Mouse (Mus musculus) hindbrain, embryonic 16.5 days (tissue): ENCODE results near the gene Heca. TPM values are rescaled to one million over a fixed set of nuclear protein-coding genes. Genes with fewer than 3 reads are reported as not detected.
A peak's percentile ranks its signal among the peaks of the same experiment; 100 is the strongest.
"Not testable (repeated sequence)": the region's sequence is repeated elsewhere in the genome, so short reads cannot be mapped to it uniquely, and the experiment has no call there.

Experiments used
- ATAC-seq: fragments of 200-750 bp; cut with Nextera tagmentation; 2 replicates; pipeline ENCODE4 v1.8.0; 2017; ENCODE audit warnings: moderate TSS enrichment, moderate library complexity
- H3K27ac ChIP-seq: fragments of 300-500 bp; sonication (generic); 2 replicates; pipeline ENCODE4 v1.5.1; 2014; ENCODE audit warnings: low read depth, mild to moderate bottlenecking, control low read depth, low read length, moderate library complexity
- H3K27me3 ChIP-seq: fragments of 300-500 bp; sonication (generic); replicated peaks from 2 replicates; pipeline ENCODE4 v1.6.1; 2014; ENCODE audit warnings: low read length; ENCODE audit not compliant: control insufficient read depth, insufficient read depth
- H3K36me3 ChIP-seq: fragments of 300-500 bp; sonication (generic); 2 replicates; pipeline ENCODE4 v1.6.1; 2014; ENCODE audit warnings: mild to moderate bottlenecking, low read length, moderate library complexity, mixed read lengths; ENCODE audit not compliant: control insufficient read depth, insufficient read depth
- H3K4me1 ChIP-seq: fragments of 300-500 bp; sonication (generic); 2 replicates; pipeline ENCODE4 v1.6.1; 2014; ENCODE audit warnings: low read depth, low read length; ENCODE audit not compliant: control insufficient read depth, insufficient read depth
- H3K4me2 ChIP-seq: fragments of 300-500 bp; sonication (generic); 2 replicates; pipeline ENCODE4 v1.6.1; 2014; ENCODE audit warnings: mild to moderate bottlenecking, low read length, control low read depth, moderate library complexity
- H3K4me3 ChIP-seq: fragments of 300-500 bp; sonication (generic); 2 replicates; pipeline ENCODE4 v1.5.1; 2014; ENCODE audit warnings: mild to moderate bottlenecking, low read length, control low read depth, moderate library complexity
- H3K9ac ChIP-seq: fragments of 300-500 bp; sonication (generic); 2 replicates; pipeline ENCODE4 v1.6.1; 2014; ENCODE audit warnings: low read depth, mild to moderate bottlenecking, control low read depth, low read length, moderate library complexity
- H3K9me3 ChIP-seq: fragments of 300-500 bp; sonication (generic); 2 replicates; pipeline ENCODE4 v1.6.1; 2014; ENCODE audit warnings: mild to moderate bottlenecking, low read length, moderate library complexity; ENCODE audit not compliant: control insufficient read depth
- WGBS: fragments of 180-500 bp; shearing (Covaris S2); extraction: QIAGEN DNeasy Blood & Tissue Kit; methylation state at CpG from one replicate; pipeline ENCODE4 v1.1.7; 2014; 5-methylcytosine and 5-hydroxymethylcytosine counted together
- polyA plus RNA-seq: library from polyadenylated mRNA; unstranded; fragments of >200 nt; fragmentation: Nextera tagmentation; extraction: Ambion mirVana; gene quantifications from 2 replicates; pipeline ENCODE4 v1.2.1, GENCODE M21; 2015

The Heca gene
- polyA plus RNA-seq, 1 experiment from 2014 or later = 4.4 TPM

DNA sequence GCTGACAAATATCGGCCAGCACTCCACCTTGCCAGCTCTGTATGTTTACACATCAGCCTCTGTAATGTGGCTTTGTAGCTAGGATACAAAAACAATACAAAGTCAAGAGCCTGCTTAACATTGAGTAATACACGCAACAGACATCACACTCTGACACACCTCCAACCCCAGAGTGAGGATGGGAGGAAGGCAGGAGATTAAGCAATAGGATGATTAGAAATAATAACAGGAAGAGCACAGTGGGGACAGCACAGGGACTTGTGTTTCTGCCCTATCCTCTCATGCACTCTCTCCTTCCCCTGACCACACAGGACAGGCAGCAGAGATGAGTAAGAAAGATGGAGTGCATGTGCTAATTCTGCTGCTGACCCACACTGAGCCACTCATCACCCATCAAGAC is 28.8 kb downstream of the Heca start:
- no peaks in the 10 kb centered on the region for H3K27me3 ChIP-seq
- H3K4me2 ChIP-seq = no peak overlapping the region
- no peaks in the 10 kb centered on the region for H3K9me3 ChIP-seq
- 89% methylated on average over 2 of the region's 2 CpGs for WGBS
- H3K9ac ChIP-seq = no peak overlapping the region
- no peak for ATAC-seq
- no peaks in the 10 kb centered on the region for H3K4me1 ChIP-seq
- peaks cover 5% of the 10 kb centered on the region for H3K36me3 ChIP-seq
- no peak overlapping the region for H3K27ac ChIP-seq
- no peak overlapping the region for H3K4me3 ChIP-seq

DNA sequence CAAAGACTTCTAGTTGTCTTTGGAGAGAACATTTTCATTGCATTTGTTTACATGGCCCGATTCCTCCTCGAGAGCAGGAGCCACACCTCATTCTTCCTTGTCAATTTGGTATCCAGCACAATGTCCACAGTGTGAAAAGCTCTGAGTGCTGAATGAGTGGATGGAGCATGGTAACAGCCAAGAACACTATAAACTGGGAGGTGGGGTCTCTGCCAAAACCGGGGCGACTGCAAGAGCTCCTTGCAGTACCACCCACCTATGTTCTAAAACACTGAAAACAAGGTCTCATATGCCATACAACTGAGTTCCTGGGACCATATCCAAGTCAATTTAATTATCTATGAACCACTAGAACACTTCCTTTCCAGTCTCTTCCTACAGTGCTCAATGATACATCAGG is 39.1 kb downstream of the Heca start:
- ATAC-seq = no peak

DNA sequence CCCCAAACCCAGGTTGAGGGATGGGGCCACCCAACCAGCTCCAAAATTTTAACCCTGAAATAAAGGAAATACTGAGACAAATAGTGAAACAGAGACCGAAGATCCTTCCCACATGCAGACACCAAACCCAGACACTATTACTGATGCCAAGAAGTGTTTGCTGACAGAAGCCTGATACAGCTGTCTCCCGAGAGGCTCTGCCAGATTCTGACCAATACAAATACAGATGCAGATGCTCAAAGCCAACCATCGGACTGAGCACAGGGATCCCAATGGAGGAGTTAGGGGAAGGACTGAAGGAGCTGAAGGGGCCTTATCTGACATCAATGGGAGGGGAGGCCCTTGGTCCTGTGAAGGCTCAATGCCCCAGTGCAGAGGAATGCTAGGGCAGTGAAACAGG is 41.5 kb downstream of the Heca start:
- not testable (repeated sequence) for H3K9ac ChIP-seq, H3K4me3 ChIP-seq, H3K27ac ChIP-seq, H3K4me1 ChIP-seq, H3K4me2 ChIP-seq, H3K27me3 ChIP-seq, ATAC-seq, H3K9me3 ChIP-seq
- 91% methylated on average over 3 of the region's 3 CpGs for WGBS
- peaks cover 11% of the 10 kb centered on the region for H3K36me3 ChIP-seq

More for the DNA sequence above, 39.1 kb downstream of the Heca start:
- Histone ChIP-seq H3K27me3 (no peaks in the 10 kb centered on the region), H3K36me3 (peaks cover 7% of the 10 kb centered on the region), H3K9ac (no peak overlapping the region), H3K4me2 (no peak overlapping the region), H3K4me1 (no peaks in the 10 kb centered on the region), H3K4me3 (no peak overlapping the region), H3K9me3 (no peaks in the 10 kb centered on the region; the same call in 1 of the 2 replicates), H3K27ac (no peak overlapping the region)
- 75% methylated on average over 4 of the region's 4 CpGs for WGBS

DNA sequence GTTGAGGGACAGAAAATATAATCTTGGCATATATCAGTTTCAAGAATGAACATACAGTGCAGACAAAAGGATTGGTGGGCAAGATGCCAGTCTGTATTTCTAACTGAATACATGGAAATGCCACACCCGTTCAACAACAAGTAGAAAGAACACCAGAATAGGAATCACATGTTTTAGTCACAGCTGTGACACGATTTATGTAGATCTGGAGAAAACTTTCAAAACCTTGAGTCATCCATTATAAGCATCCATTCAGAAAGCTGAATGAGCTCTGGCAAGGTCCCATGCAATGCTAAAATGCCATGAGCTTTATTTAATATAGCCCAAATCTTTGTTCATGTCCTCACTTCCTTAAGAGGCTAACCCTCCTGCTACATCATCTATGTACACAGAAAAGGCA is 44.4 kb downstream of the Heca start:
- no peaks in the 10 kb centered on the region for H3K27me3 ChIP-seq
- no peak overlapping the region for H3K4me2 ChIP-seq
- no peaks in the 10 kb centered on the region; the same call in 1 of the 2 replicates for H3K9me3 ChIP-seq
- no peak overlapping the region for H3K27ac ChIP-seq
- H3K36me3 ChIP-seq = peaks cover 18% of the 10 kb centered on the region
- WGBS = 93% methylated on average over 2 of the region's 2 CpGs
- no peak overlapping the region for H3K9ac ChIP-seq
- no peaks in the 10 kb centered on the region for H3K4me1 ChIP-seq
- H3K4me3 ChIP-seq = no peak overlapping the region
- ATAC-seq = no peak

DNA sequence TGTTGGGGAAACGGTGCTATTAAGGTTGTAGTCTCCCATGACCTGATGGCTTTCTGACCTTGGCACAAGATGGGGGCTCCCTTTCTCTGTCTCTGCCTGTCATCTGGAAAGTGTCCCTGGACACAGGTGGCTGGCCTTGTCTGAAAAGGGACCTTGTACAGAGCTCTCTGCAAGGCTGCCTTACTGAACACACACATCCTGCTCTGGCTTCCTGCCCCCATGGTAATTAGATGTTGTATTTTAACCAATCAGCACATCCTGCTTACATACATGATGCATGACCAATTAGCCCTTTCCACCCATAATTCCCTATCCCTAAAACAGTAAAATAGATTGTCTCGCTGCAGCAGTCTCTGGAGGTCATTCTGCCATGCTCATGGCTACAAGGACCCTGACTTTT is 67.1 kb downstream of the Heca start:
- H3K9me3 ChIP-seq = no peaks in the 10 kb centered on the region
- H3K27me3 ChIP-seq = no peaks in the 10 kb centered on the region
- H3K4me2 ChIP-seq = no peak overlapping the region
- no peak overlapping the region for H3K9ac ChIP-seq
- no peaks in the 10 kb centered on the region for H3K36me3 ChIP-seq
- no peak overlapping the region for H3K27ac ChIP-seq
- no peak overlapping the region for H3K4me3 ChIP-seq
- no peaks in the 10 kb centered on the region for H3K4me1 ChIP-seq
- 67% methylated on average over 2 of the region's 2 CpGs for WGBS
- no peak for ATAC-seq

DNA sequence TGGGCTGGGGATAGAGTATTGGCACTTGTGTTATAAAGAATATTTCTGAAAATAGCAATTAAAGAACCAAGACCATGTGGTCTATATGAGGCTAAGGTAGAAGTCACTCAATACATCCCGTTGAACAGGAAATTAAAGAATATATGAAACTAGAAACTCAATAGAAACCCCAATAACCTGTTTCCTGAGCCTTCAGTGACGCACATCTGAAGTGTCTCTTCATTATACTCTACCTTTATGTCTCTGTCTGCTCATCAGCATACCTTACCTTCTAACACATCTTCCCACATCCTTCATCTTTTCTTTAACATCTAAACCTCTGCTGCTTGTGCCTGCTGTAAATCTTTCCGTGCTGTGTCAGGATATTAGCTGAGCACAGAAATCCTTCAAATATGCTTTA is 67.8 kb downstream of the Heca start:
- H3K9ac ChIP-seq = no peak overlapping the region
- H3K9me3 ChIP-seq = no peaks in the 10 kb centered on the region
- no peak for ATAC-seq
- H3K27ac ChIP-seq = no peak overlapping the region
- no peak overlapping the region for H3K4me2 ChIP-seq
- H3K36me3 ChIP-seq = no peaks in the 10 kb centered on the region
- WGBS = 91% methylated on average over 3 of the region's 3 CpGs
- H3K4me3 ChIP-seq = no peak overlapping the region
- no peaks in the 10 kb centered on the region for H3K27me3 ChIP-seq
- H3K4me1 ChIP-seq = no peaks in the 10 kb centered on the region

DNA sequence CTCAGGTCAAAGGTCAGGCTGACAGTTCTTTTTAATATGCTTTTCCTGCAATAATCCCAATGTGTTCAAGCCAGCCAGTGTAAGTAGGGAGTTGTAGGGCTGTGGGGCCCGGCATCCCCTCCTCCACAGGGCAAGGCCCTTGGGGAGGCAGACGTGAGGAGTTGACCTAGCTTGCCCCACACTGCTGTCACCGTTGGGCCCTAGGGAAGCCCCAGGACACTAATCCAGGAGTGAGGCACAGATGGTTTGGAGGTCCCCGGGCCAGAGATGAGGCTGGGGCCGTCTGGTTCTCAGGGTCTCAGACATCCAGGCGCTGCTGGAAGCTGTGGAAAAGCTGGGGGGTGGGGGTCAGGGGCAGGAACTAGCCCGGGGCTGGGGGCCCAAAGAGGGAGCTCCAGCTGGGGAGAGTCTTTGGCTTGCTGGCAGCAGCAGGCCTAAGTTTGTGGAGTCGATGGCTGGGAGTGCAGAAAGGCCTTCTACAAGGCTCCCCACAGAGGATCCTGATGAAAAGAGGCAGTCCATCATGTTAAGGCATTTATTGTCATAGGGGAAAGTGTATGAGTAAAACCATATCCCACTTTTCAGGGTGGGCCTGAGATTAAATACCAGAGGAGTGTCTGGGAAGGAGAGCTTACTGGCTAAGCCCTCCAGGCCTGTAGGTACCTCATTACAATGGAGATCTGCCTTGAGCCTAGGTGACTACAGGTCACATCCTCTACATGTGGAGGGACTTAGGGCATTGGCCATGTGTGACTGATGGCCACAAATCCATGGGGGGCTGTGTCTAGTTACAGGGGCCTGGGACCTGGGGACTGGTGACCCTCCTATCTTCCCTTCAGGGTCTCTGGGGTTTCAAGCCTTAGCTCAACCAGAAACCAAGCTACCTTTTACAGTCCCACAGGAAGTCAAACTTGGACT is 69.6 kb downstream of the Heca start:
- WGBS = 39% methylated on average over 8 of the region's 8 CpGs
- Histone ChIP-seq H3K4me1 (no peaks in the 10 kb centered on the region), H3K9ac (no peak overlapping the region), H3K4me2 (no peak overlapping the region), H3K36me3 (no peaks in the 10 kb centered on the region), H3K4me3 (no peak overlapping the region), H3K27ac (no peak overlapping the region), H3K9me3 (no peaks in the 10 kb centered on the region), H3K27me3 (no peaks in the 10 kb centered on the region)
- no peak for ATAC-seq

DNA sequence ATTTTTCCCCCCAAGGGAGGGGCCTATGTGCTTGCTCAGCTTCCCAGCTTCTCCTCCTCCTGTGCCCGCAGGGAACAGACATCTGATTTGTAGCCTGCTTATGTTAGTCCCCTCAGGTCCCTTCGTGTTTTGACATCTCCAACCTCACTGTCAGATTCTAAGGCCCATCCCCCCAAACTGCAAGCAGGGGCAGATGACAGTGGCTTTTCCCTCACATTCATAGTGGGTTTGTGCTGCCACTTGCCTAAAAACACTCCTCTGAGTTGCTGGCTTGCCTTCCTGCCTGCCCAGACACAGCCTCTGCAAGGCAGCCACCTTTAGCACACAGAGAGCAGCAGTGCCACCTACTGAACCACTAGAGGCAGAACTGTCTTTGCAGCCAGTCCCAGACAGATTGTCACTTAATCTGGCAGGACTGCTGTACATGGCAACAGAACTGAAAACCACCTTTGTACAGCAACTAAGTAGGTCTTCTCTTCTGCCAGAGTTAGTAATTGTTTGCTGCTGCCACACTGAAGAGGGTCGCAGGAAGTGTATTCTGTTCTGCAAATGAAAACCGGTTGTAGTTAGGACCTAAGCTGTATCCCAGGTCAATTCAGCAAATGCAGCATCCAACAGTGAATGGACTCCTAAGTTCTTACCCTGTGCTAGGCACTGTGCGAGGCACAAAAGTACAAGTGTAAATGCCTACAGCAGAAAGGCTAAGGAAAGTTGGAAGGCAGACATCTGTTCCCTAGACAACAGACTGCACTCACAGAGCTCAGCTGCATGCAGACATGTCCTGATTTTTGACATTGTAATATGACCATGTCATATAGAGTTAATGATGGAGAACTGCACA is 77.8 kb downstream of the Heca start:
- Histone ChIP-seq H3K4me2 (no peak overlapping the region), H3K9ac (no peak overlapping the region), H3K4me3 (no peak overlapping the region), H3K4me1 (no peaks in the 10 kb centered on the region), H3K27me3 (no peaks in the 10 kb centered on the region), H3K36me3 (no peaks in the 10 kb centered on the region), H3K27ac (no peak overlapping the region), H3K9me3 (no peaks in the 10 kb centered on the region)
- peak; percentile 99 for ATAC-seq
- WGBS = 17% methylated on average over 5 of the region's 5 CpGs
